ENCODE assay signal across 31 mouse cellular contexts in the genomic region with DNA sequence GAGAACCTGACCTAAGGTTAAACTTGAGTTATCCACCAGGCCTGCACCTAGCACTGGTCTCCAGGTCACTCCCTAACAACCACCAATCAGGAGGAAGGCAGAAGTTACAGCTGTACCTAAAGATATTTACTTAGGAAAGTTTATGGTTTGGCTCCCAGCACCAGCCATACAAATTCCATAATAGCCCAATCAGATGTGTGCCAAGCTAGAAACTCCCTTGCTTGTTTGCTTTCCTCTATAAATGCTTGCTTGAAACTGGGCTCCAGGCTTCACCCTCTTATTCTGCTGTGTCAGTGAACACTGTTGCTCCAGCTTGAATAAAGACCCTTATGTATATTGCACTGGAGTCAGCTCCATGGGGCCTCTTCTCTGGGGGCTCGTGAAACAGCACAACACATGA. TPM values are rescaled to one million over a fixed set of nuclear protein-coding genes. Genes with fewer than 3 reads are reported as not detected.
DNase-seq lines count a peak whose midpoint lies in the region; ATAC-seq lines count a peak whose summit lies in the region.
"Had no signal": no experiment of that assay in that cellular context is flagged by ENCODE, and none has a peak within 500 bp of the region (broad histone marks: within the 10 kb centered on the region; RNA-seq: fewer than 3 reads in every experiment).

No protein-coding gene starts in this region.

- H3K27ac ChIP-seq in limb, embryonic 13.5 days: no peak overlapping the region
- H3K27ac ChIP-seq in limb, embryonic 10.5 days: no peak overlapping the region
- H3K27ac ChIP-seq in stomach, embryonic 15.5 days: no peak overlapping the region
- H3K27ac ChIP-seq: embryonic facial prominence, embryonic 12.5 days; gastrocnemius, adult 2 months; hindbrain, embryonic 15.5 days; limb, embryonic 12.5 days; liver, embryonic 13.5 days; lung, embryonic 15.5 days; midbrain, embryonic 12.5 days; neural tube, embryonic 13.5 days had no signal

- H3K4me2 ChIP-seq in limb, embryonic 13.5 days (replicated peaks): no peak overlapping the region
- H3K4me2 ChIP-seq in stomach, embryonic 15.5 days: no peak overlapping the region
- H3K4me2 ChIP-seq: embryonic facial prominence, embryonic 12.5 days; heart, embryonic 12.5 days; hindbrain, embryonic 15.5 days; limb, embryonic 12.5 days; liver, embryonic 13.5 days; lung, embryonic 15.5 days; midbrain, embryonic 12.5 days; neural tube, embryonic 13.5 days had no signal

- 45% methylated on average over 1 of the region's 1 CpGs for WGBS in limb, embryonic 13.5 days
- WGBS in limb, embryonic 10.5 days: 82% methylated on average over 1 of the region's 1 CpGs
- 50% methylated on average over 1 of the region's 1 CpGs for WGBS in stomach, embryonic 15.5 days

- no peak overlapping the region for H3K9ac ChIP-seq in limb, embryonic 13.5 days
- no peak overlapping the region for H3K9ac ChIP-seq in stomach, embryonic 15.5 days
- H3K9ac ChIP-seq: embryonic facial prominence, embryonic 12.5 days; heart, embryonic 12.5 days; hindbrain, embryonic 15.5 days; limb, embryonic 12.5 days; liver, embryonic 13.5 days; lung, embryonic 15.5 days; midbrain, embryonic 12.5 days; neural tube, embryonic 13.5 days had no signal

- no peak for DNase-seq in limb, embryonic 10.5 days (ENCODE audit: low spot score)
- DNase-seq in lung, postnatal 36 days: peak; percentile 34
- no peak for DNase-seq in lung, postnatal 14 days
- DNase-seq in c-Kit-positive CD71-positive TER-119-positive erythroid progenitor cells, embryonic 14.5 days (ENCODE audit: low spot score): no peak
- no peak for DNase-seq in layer of hippocampus, adult 9-10 months (ENCODE audit: low spot score)
- DNase-seq: adrenal gland, postnatal 14 days; cerebellum, adult 11-12 months; cerebellum, adult 9-11 months; embryo, embryonic 11 days; gastrocnemius, adult 2 months; gastrocnemius, postnatal 36 days; heart, adult 18-20 months; kidney, adult 9 months; kidney, postnatal 10 days; liver, embryonic 13.5 days; right cerebral cortex, postnatal 4 days; thymus, postnatal 14 days had no signal

- no peak overlapping the region for H3K4me3 ChIP-seq in limb, embryonic 13.5 days
- no peak overlapping the region for H3K4me3 ChIP-seq in limb, embryonic 10.5 days
- H3K4me3 ChIP-seq in stomach, embryonic 15.5 days (replicated peaks): no peak overlapping the region
- H3K4me3 ChIP-seq: embryonic facial prominence, embryonic 12.5 days; gastrocnemius, adult 2 months; heart, embryonic 12.5 days; hindbrain, embryonic 15.5 days; limb, embryonic 12.5 days; liver, embryonic 13.5 days; lung, embryonic 15.5 days; megakaryocyte, embryonic 14.5 days; midbrain, embryonic 12.5 days; myocyte; neural tube, embryonic 13.5 days had no signal

- H3K4me1 ChIP-seq in limb, embryonic 13.5 days: peaks cover 8% of the 10 kb centered on the region
- peaks cover 7% of the 10 kb centered on the region; the same call in 1 of the 2 replicates for H3K4me1 ChIP-seq in limb, embryonic 10.5 days
- no peaks in the 10 kb centered on the region for H3K4me1 ChIP-seq in stomach, embryonic 15.5 days
- H3K4me1 ChIP-seq: heart, embryonic 12.5 days; liver, embryonic 13.5 days; lung, embryonic 15.5 days; megakaryocyte, embryonic 14.5 days had no signal

- H3K36me3 ChIP-seq in limb, embryonic 13.5 days: no peaks in the 10 kb centered on the region
- no peaks in the 10 kb centered on the region for H3K36me3 ChIP-seq in limb, embryonic 10.5 days
- H3K36me3 ChIP-seq in stomach, embryonic 15.5 days: no peaks in the 10 kb centered on the region
- H3K36me3 ChIP-seq: embryonic facial prominence, embryonic 12.5 days; heart, embryonic 12.5 days; hindbrain, embryonic 15.5 days; limb, embryonic 12.5 days; liver, embryonic 13.5 days; lung, embryonic 15.5 days; midbrain, embryonic 12.5 days; neural tube, embryonic 13.5 days had no signal

- no peaks in the 10 kb centered on the region; the same call in 1 of the 2 replicates for H3K9me3 ChIP-seq in limb, embryonic 13.5 days
- H3K9me3 ChIP-seq in limb, embryonic 10.5 days (replicated peaks): no peaks in the 10 kb centered on the region
- H3K9me3 ChIP-seq in stomach, embryonic 15.5 days: no peaks in the 10 kb centered on the region
- H3K9me3 ChIP-seq: embryonic facial prominence, embryonic 12.5 days; heart, embryonic 12.5 days; hindbrain, embryonic 15.5 days; liver, embryonic 13.5 days; midbrain, embryonic 12.5 days; neural tube, embryonic 13.5 days had no signal

- ATAC-seq in limb, embryonic 13.5 days (ENCODE audit: low FRiP score, low read depth): peak; percentile 66; the same call in 1 of the 2 replicates
- ATAC-seq in stomach, embryonic 15.5 days (ENCODE audit: insufficient read depth, low FRiP score, low read depth): peak; percentile 35; the same call in 1 of the 2 replicates
- ATAC-seq: forebrain, embryonic 16.5 days; inflammation-experienced regulatory T-cells, adult 6 months; Patski had no signal

- peaks cover 8% of the 10 kb centered on the region; the same call in 1 of the 2 replicates for H3K27me3 ChIP-seq in limb, embryonic 13.5 days
- H3K27me3 ChIP-seq in limb, embryonic 10.5 days (ENCODE audit: low read depth, poor library complexity, severe bottlenecking): no peaks in the 10 kb centered on the region
- no peaks in the 10 kb centered on the region for H3K27me3 ChIP-seq in stomach, embryonic 15.5 days (replicated peaks)
- H3K27me3 ChIP-seq: embryonic facial prominence, embryonic 12.5 days; heart, embryonic 12.5 days; lung, embryonic 15.5 days; midbrain, embryonic 12.5 days; Patski had no signal

RNA-seq across cellular contexts. Expression of a gene that starts 7.4 kb away (rescaled TPM):
- 0.31 and 0.43 TPM in 2 replicates for polyA plus RNA-seq in limb, embryonic 13.5 days (2015; fragmentation: Nextera tagmentation; extraction: Ambion mirVana)
- polyA plus RNA-seq in limb, embryonic 10.5 days (2016; fragmentation: Nextera tagmentation; extraction: Ambion mirVana): 0.16 and 0.19 TPM in 2 replicates
- polyA plus RNA-seq in stomach, embryonic 15.5 days (2015; fragmentation: Nextera tagmentation; extraction: Ambion mirVana): 0.27 and 0.30 TPM in 2 replicates
- polyA plus RNA-seq: inflammation-experienced regulatory T-cells, adult 6 months; myocyte; Patski had no signal
